Comparison of ENCODE assay signal across 8 mouse cellular contexts in the genomic region with DNA sequence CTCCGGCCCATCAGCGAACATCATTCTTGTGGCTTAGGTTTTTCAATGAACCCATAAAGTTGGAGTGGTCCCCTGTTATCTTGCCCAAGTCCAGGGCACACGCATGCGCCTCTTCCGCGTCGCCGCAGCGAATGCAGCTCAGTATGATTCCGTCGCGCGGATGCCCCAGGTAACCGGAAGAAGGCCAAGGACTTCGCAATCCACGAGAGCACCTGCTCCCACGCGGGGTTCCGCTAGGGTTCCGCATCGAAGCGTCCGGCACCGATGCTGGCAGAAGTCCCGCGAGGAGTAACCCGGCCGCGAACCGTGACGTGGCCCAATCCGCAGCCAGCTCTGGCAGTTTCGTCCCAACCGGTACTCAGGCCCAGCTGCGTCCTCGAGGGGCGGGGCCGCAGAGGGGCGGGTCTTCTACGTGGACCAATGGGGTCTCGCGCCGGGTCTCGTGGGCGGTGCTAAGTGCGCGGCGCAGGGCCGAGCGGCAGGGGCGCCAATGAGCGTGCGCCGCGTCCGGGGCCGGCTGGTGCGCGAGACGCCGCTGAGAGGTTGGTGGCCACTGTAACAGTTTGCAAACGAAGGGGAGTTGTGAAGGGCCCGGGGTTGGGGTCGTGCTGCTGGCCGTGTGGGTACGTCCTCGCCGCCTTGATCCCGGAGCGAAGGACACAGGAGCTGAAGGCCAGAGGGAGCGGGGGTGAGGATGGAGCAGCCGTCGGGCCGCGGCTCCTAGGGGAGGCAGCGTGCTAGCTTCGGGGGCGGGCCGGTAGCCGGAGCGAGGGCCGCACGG. TPM values are rescaled to one million over a fixed set of nuclear protein-coding genes. Genes with fewer than 3 reads are reported as not detected.
DNase-seq lines count a peak whose midpoint lies in the region; ATAC-seq lines count a peak whose summit lies in the region.

A gene (plus strand): TSS at position 437 of the 781 bp plus-strand sequence.

- under 1% methylated on average over 83 of the region's 83 CpGs for WGBS in heart, embryonic 14.5 days
- under 1% methylated on average over 83 of the region's 83 CpGs for WGBS in liver, embryonic 13.5 days (ENCODE audit: insufficient replicate concordance)
- WGBS in stomach, embryonic 16.5 days, result under 1% methylated on average over 83 of the region's 83 CpGs

- peak within 1 kb of the TSS; percentile 76 to 86 for H3K4me3 ChIP-seq in heart, embryonic 14.5 days (ENCODE audit: control insufficient read depth in 1 of 2, insufficient read depth in 1 of 2, low read depth in 1 of 2, low read length in 2 of 2)
- peak within 1 kb of the TSS; percentile 83 for H3K4me3 ChIP-seq in liver, embryonic 13.5 days (replicated peaks)
- peak within 1 kb of the TSS; percentile 91 for H3K4me3 ChIP-seq in stomach, embryonic 16.5 days (replicated peaks; ENCODE audit: low read length)

- H3K4me1 ChIP-seq in heart, embryonic 14.5 days (ENCODE audit: control insufficient read depth in 2 of 2, insufficient read depth in 2 of 2, low read length in 2 of 2), result peaks cover 10 to 20% of the 10 kb centered on the region in 2 experiments; a peak in 3 of 4 replicates
- peaks cover 29% of the 10 kb centered on the region for H3K4me1 ChIP-seq in liver, embryonic 13.5 days (replicated peaks)
- H3K4me1 ChIP-seq in stomach, embryonic 16.5 days (ENCODE audit: control insufficient read depth, insufficient read depth, low read length), result peaks cover 12% of the 10 kb centered on the region

- peak within 1 kb of the TSS; percentile 85 for H3K4me2 ChIP-seq in heart, embryonic 14.5 days (ENCODE audit: low read length)
- peak within 1 kb of the TSS; percentile 97 for H3K4me2 ChIP-seq in liver, embryonic 13.5 days
- peak within 1 kb of the TSS; percentile 72 for H3K4me2 ChIP-seq in stomach, embryonic 16.5 days (ENCODE audit: low read depth, low read length)

- H3K9me3 ChIP-seq in heart, embryonic 14.5 days (ENCODE audit: control insufficient read depth, low read length), result no peaks in the 10 kb centered on the region
- no peaks in the 10 kb centered on the region for H3K9me3 ChIP-seq in liver, embryonic 13.5 days (replicated peaks)
- H3K9me3 ChIP-seq in stomach, embryonic 16.5 days (replicated peaks; ENCODE audit: control insufficient read depth, low read length), result no peaks in the 10 kb centered on the region

- ATAC-seq in CD4-positive, CD25-positive, alpha-beta regulatory T cell, adult 4 months, result peak; percentile 94
- ATAC-seq in heart, embryonic 14.5 days (ENCODE audit: insufficient number of reproducible peaks, insufficient read depth, low FRiP score, low read depth), result peak; percentile 98
- peak; percentile 94 for ATAC-seq in liver, embryonic 13.5 days (ENCODE audit: low read depth)
- peak; percentile 98 for ATAC-seq in stomach, embryonic 16.5 days (ENCODE audit: insufficient read depth, low FRiP score)

- no peaks in the 10 kb centered on the region for H3K27me3 ChIP-seq in heart, embryonic 14.5 days (ENCODE audit: control insufficient read depth, insufficient read depth, low read length)
- no peaks in the 10 kb centered on the region for H3K27me3 ChIP-seq in liver, embryonic 13.5 days
- no peaks in the 10 kb centered on the region for H3K27me3 ChIP-seq in stomach, embryonic 16.5 days (ENCODE audit: control insufficient read depth, insufficient read depth, low read length)

- peak within 1 kb of the TSS; percentile 92 for H3K9ac ChIP-seq in heart, embryonic 14.5 days (ENCODE audit: low read length)
- H3K9ac ChIP-seq in liver, embryonic 13.5 days, result peak within 1 kb of the TSS; percentile 89
- peak within 1 kb of the TSS; percentile 86 for H3K9ac ChIP-seq in stomach, embryonic 16.5 days (ENCODE audit: low read length)

- H3K36me3 ChIP-seq in heart, embryonic 14.5 days (ENCODE audit: control insufficient read depth, insufficient read depth, low read length), result peaks cover 36% of the 10 kb centered on the region
- peaks cover 38% of the 10 kb centered on the region for H3K36me3 ChIP-seq in liver, embryonic 13.5 days
- peaks cover 19% of the 10 kb centered on the region for H3K36me3 ChIP-seq in stomach, embryonic 16.5 days (ENCODE audit: control insufficient read depth, insufficient read depth, low read length)

- peak within 1 kb of the TSS; percentile 80 to 82 for H3K27ac ChIP-seq in heart, embryonic 14.5 days (replicated peaks in 1 of 2; ENCODE audit: control insufficient read depth in 1 of 2, insufficient read depth in 1 of 2, low read depth in 2 of 2, low read length in 2 of 2)
- H3K27ac ChIP-seq in liver, embryonic 13.5 days, result peak within 1 kb of the TSS; percentile 85
- peak within 1 kb of the TSS; percentile 93 for H3K27ac ChIP-seq in stomach, embryonic 16.5 days (ENCODE audit: low read length)

- DNase-seq in c-Kit-negative CD71-positive TER-119-positive erythroid progenitor cells, embryonic 14.5 days (ENCODE audit: low read depth, low spot score), result peak; percentile 93
- peak; percentile 86 for DNase-seq in fibroblast of lung, adult 2 months (ENCODE audit: low read depth)
- peak; percentile 100 for DNase-seq in kidney, postnatal 14 days
- peak; percentile 99 for DNase-seq in liver, embryonic 13.5 days
- DNase-seq in neural tube, embryonic 10.5 days (ENCODE audit: extremely low spot score, low spot score), result peak; percentile 100

RNA-seq across cellular contexts. Expression of the gene that starts here (rescaled TPM):
- polyA plus RNA-seq in CD4-positive, CD25-positive, alpha-beta regulatory T cell, adult 4 months (2017; shearing (Covaris generic)), result 10 to 100 TPM; 13.6 to 18.3 TPM
- 12.7 and 12.9 TPM in 2 replicates for polyA plus RNA-seq in heart, embryonic 14.5 days (2014; fragmentation: Nextera tagmentation; extraction: Ambion mirVana)
- polyA plus RNA-seq in liver, embryonic 13.5 days (2015; fragmentation: Nextera tagmentation; extraction: Ambion mirVana), result 15.8 and 19.0 TPM in 2 replicates
- polyA plus RNA-seq in stomach, embryonic 16.5 days (2015; fragmentation: Nextera tagmentation; extraction: Ambion mirVana), result 33.8 and 41.3 TPM in 2 replicates

Comparison
In these comparisons a context has a peak if more than half of its experiments do, and no peak if none do; other contexts are left out.
1. Peak in every context shown above with its lines: DNase-seq, ATAC-seq, H3K4me3 ChIP-seq and H3K27ac ChIP-seq.